Mouse (Mus musculus) megakaryocyte, embryonic 14.5 days (primary cell): ENCODE results near the gene Daam2.

ENCODE experiments used
- FLI1 ChIP-seq: IDR thresholded peaks from 2 replicates; pipeline ENCODE4 v1.6.1; 2012; ENCODE audit warnings: low read length, inconsistent platforms, mixed read lengths
- GATA1 ChIP-seq: IDR thresholded peaks from 3 replicates; pipeline ENCODE4 v1.6.1; 2012; ENCODE audit warnings: mixed read lengths, low read length, inconsistent platforms, borderline replicate concordance

DNA sequence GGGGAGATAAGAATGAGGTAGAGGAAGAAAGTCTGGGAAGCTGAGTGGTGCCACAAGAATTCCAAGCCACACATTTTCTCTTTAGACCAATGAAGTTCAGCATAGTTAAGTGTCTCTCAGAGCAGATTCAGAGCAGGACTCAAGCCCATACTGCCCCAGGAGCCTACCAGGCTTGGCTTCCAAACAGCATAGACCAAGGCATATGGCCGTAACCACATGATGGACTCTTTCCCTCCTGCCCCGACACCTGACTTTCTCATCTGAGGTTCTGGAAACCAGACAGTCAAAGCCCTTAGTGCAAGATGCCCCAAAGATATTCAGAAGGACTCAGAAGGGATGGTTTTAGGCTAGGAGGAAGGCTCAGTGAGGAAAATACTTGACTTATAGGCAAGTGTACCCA lies 19.6 kb downstream of the Daam2 start:
- TF ChIP-seq GATA1 (no peak), FLI1 (no peak)
